Mouse (Mus musculus) liver, adult 2 months (tissue): ENCODE measurements around the gene Krtcap2. TPM values are rescaled to one million over a fixed set of nuclear protein-coding genes. Genes with fewer than 3 reads are reported as not detected.

Source experiments
- DNase-seq: peaks from one replicate; pipeline ENCODE4 v3.0.0-alpha.2; 2011; ENCODE audit warnings: low read depth, low spot score; ENCODE audit errors: extremely low read depth
- H3K27ac ChIP-seq: fragments of 200-500 bp; replicated peaks from 2 replicates; pipeline ENCODE4 v1.5.1; 2012; ENCODE audit warnings: low read depth, mild to moderate bottlenecking, control low read depth, inconsistent platforms, low read length; ENCODE audit not compliant: insufficient read depth
- H3K27me3 ChIP-seq: fragments of 200-500 bp; 2 replicates; pipeline ENCODE4 v1.6.1; 2012; ENCODE audit warnings: mild to moderate bottlenecking, moderate library complexity, low read length, inconsistent platforms; ENCODE audit not compliant: control insufficient read depth, insufficient read depth
- H3K36me3 ChIP-seq: fragments of 200-500 bp; 2 replicates; pipeline ENCODE4 v1.6.1; 2012; ENCODE audit warnings: low read length, inconsistent platforms; ENCODE audit not compliant: control insufficient read depth, insufficient read depth
- H3K4me1 ChIP-seq: fragments of 200-500 bp; 2 replicates; pipeline ENCODE4 v1.6.1; 2011; ENCODE audit warnings: low read length; ENCODE audit not compliant: control insufficient read depth, insufficient read depth
- H3K4me3 ChIP-seq: fragments of 200-500 bp; 2 replicates; pipeline ENCODE4 v1.5.1; 2011; ENCODE audit warnings: low read depth, mild to moderate bottlenecking, control low read depth, low read length, moderate library complexity; ENCODE audit not compliant: insufficient read depth
- H3K79me2 ChIP-seq: fragments of 200-500 bp; 2 replicates; pipeline ENCODE4 v1.6.1; 2012; ENCODE audit warnings: inconsistent platforms, mild to moderate bottlenecking, low read length, moderate library complexity; ENCODE audit not compliant: control insufficient read depth, insufficient read depth
- H3K9ac ChIP-seq: fragments of 200-500 bp; 2 replicates; pipeline ENCODE4 v1.6.1; 2012; ENCODE audit warnings: low read depth, mild to moderate bottlenecking, control low read depth, inconsistent platforms, low read length
- CTCF ChIP-seq: fragments of 200-500 bp; IDR thresholded peaks from 2 replicates; pipeline ENCODE4 v1.5.1; 2011; ENCODE audit warnings: low read depth, low read length, control low read depth
- POLR2A ChIP-seq: fragments of 200-500 bp; IDR thresholded peaks from 2 replicates; pipeline ENCODE4 v1.6.1; 2011; ENCODE audit warnings: low read length, control low read depth; ENCODE audit not compliant: insufficient read depth; ENCODE audit errors: extremely low read depth
- WGBS: fragments of 180-500 bp; shearing (Covaris S2); methylation state at CpG from one replicate; pipeline ENCODE4 v1.1.7; 2018; 5-methylcytosine and 5-hydroxymethylcytosine counted together
- polyA plus RNA-seq: library from polyadenylated mRNA; depleted of rRNA; stranded (reverse); fragments of >200 nt; gene quantifications from 2 replicates; pipeline ENCODE4 v1.2.3, GENCODE M21; 2012; rRNA removed
- total RNA-seq: library from RNA; depleted of rRNA; stranded (reverse); fragments of >200 nt; gene quantifications from 2 replicates; pipeline ENCODE4 v1.2.3, GENCODE M21; 2014; rRNA removed

Krtcap2 gene
- total RNA-seq (45.1 and 60.3 TPM in 2 replicates), polyA plus RNA-seq (157 and 197 TPM in 2 replicates)

- WGBS: 6% methylated on average over 20 of the region's 20 CpGs
- no peaks in the 10 kb centered on the region for H3K36me3 ChIP-seq
- peak within 1 kb of the TSS; percentile 82 for H3K9ac ChIP-seq
- H3K79me2 ChIP-seq: no peaks in the 10 kb centered on the region
- peaks cover 15% of the 10 kb centered on the region for H3K4me1 ChIP-seq
- DNase-seq: no peak
- no peaks in the 10 kb centered on the region for H3K27me3 ChIP-seq
- peak within 1 kb of the TSS; percentile 74 for H3K4me3 ChIP-seq
- TF ChIP-seq POLR2A (no peak), CTCF (no peak)
- H3K27ac ChIP-seq: peak within 1 kb of the TSS; percentile 75
Observed at GRCm38 (mm10) chr3:89245688-89246171, at the start of gene Krtcap2. Gene Krtcap2, plus strand, starts transcription at chr3:89245966.

- Histone ChIP-seq H3K36me3 (no peaks in the 10 kb centered on the region), H3K27me3 (no peaks in the 10 kb centered on the region), H3K9ac (peak overlapping the region; percentile 40), H3K4me1 (no peaks in the 10 kb centered on the region), H3K79me2 (no peaks in the 10 kb centered on the region), H3K27ac (no peak overlapping the region; the same call in 1 of the 2 replicates), H3K4me3 (peak overlapping the region; percentile 56)
- 14% methylated on average over 33 of the region's 33 CpGs for WGBS
- TF ChIP-seq CTCF: peak; percentile 68
- 0 out of 2 replicates have a peak, but pooled peaks have one; percentile 13 for TF ChIP-seq POLR2A
- peak; percentile 72 for DNase-seq
Observed at GRCm38 (mm10) chr3:89195979-89196877, 49.5 kb upstream of the Krtcap2 start.

GRCm38 (mm10) chr3:89199839-89200238, 45.9 kb upstream of the Krtcap2 start:
- H3K27ac ChIP-seq: no peak overlapping the region
- WGBS: 77% methylated on average over 3 of the region's 3 CpGs

GRCm38 (mm10) chr3:89202253-89203141, 43.3 kb upstream of the Krtcap2 start, which contains the start of gene Gba:
Gene Gba, plus strand, starts transcription at chr3:89202928.
- Histone ChIP-seq H3K27me3 (no peaks in the 10 kb centered on the region), H3K9ac (peak within 1 kb of the TSS; percentile 69), H3K79me2 (peaks cover 5% of the 10 kb centered on the region; the same call in 1 of the 2 replicates), H3K4me3 (peak within 1 kb of the TSS; percentile 55), H3K4me1 (peaks cover 4% of the 10 kb centered on the region), H3K36me3 (peaks cover 8% of the 10 kb centered on the region; the same call in 1 of the 2 replicates), H3K27ac (peak within 1 kb of the TSS; percentile 38)
- 23% methylated on average over 13 of the region's 13 CpGs for WGBS
- TF ChIP-seq CTCF: no peak
- DNase-seq: peak; percentile 85

More at GRCm38 (mm10) chr3:89199839-89200238, 45.9 kb upstream of the Krtcap2 start:
- Histone ChIP-seq H3K4me3 (no peak overlapping the region), H3K79me2 (peaks cover 5% of the 10 kb centered on the region; the same call in 1 of the 2 replicates), H3K36me3 (peaks cover 3% of the 10 kb centered on the region; the same call in 1 of the 2 replicates), H3K9ac (no peak overlapping the region), H3K4me1 (peaks cover 4% of the 10 kb centered on the region), H3K27me3 (no peaks in the 10 kb centered on the region)
- no peak for DNase-seq
- no peak for TF ChIP-seq POLR2A
- no peak for TF ChIP-seq CTCF

- H3K36me3 ChIP-seq: peaks cover 10% of the 10 kb centered on the region; the same call in 1 of the 2 replicates
- H3K9ac ChIP-seq: peak overlapping the region; percentile 69
- H3K27me3 ChIP-seq: no peaks in the 10 kb centered on the region
- no peak for DNase-seq
- H3K27ac ChIP-seq: peak overlapping the region; percentile 38
- H3K4me3 ChIP-seq: peak overlapping the region; percentile 55
- peaks cover 4% of the 10 kb centered on the region for H3K4me1 ChIP-seq
- TF ChIP-seq POLR2A: no peak
- no peak for TF ChIP-seq CTCF
- WGBS: 30% methylated on average over 5 of the region's 5 CpGs
- peaks cover 5% of the 10 kb centered on the region; the same call in 1 of the 2 replicates for H3K79me2 ChIP-seq
Observed at GRCm38 (mm10) chr3:89203142-89203514, 42.6 kb upstream of the Krtcap2 start.
